Mouse (Mus musculus): ENCODE measurements around the gene Vmn2r45. TPM values are rescaled to one million over a fixed set of nuclear protein-coding genes. Genes with fewer than 3 reads are reported as not detected.
"Not testable (repeated sequence)": the region's sequence is repeated elsewhere in the genome, so short reads cannot be mapped to it uniquely, and the experiment has no call there.

The Vmn2r45 gene
- polyA plus RNA-seq (2015; fragmentation: Nextera tagmentation; extraction: Ambion mirVana): not detected in 2 replicates

- ATAC-seq; H3K4me1 ChIP-seq (ENCODE audit: control insufficient read depth, insufficient read depth, low read length); H3K36me3 ChIP-seq (ENCODE audit: control insufficient read depth, insufficient read depth, low read length); H3K9ac ChIP-seq (ENCODE audit: low read depth, low read length); H3K9me3 ChIP-seq (replicated peaks; ENCODE audit: control insufficient read depth, low read length, poor library complexity, severe bottlenecking); H3K27ac ChIP-seq (ENCODE audit: low read length); H3K4me3 ChIP-seq (ENCODE audit: low read depth, low read length); H3K27me3 ChIP-seq (ENCODE audit: control insufficient read depth, insufficient read depth, low read depth, low read length); H3K4me2 ChIP-seq (ENCODE audit: low read length): not testable (repeated sequence)
- 68% methylated on average over 1 of the region's 2 CpGs for WGBS
These were observed at the start of gene Vmn2r45 for GRCm38 (mm10) chr7:8488975-8489374. TSS of gene Vmn2r45 (minus strand) at chr7:8489075.

Other genes starting within 250 kb of the Vmn2r45 start
- not detected in 2 replicates for gene Vmn2r43, start 228.5 kb downstream of the Vmn2r45 start, polyA plus RNA-seq (2015; fragmentation: Nextera tagmentation; extraction: Ambion mirVana)
- gene Vmn2r44, start 105.7 kb downstream of the Vmn2r45 start, polyA plus RNA-seq (2015; fragmentation: Nextera tagmentation; extraction: Ambion mirVana): not detected in 2 replicates